Mouse (Mus musculus) retina, adult 2 months (tissue): ENCODE results near the gene Ms4a4b.
"Not testable (repeated sequence)": the region's sequence is repeated elsewhere in the genome, so short reads cannot be mapped to it uniquely, and the experiment has no call there.

Source experiments
- DNase-seq: peaks from one replicate; pipeline ENCODE4 v3.0.0-alpha.2; 2012; ENCODE audit warnings: low read depth, low spot score

The Ms4a4b gene

GRCm38 (mm10) chr19:11485746-11486145, 42.4 kb downstream of the Ms4a4b start, which contains the start of gene Gm8369:
Gm8369 (plus strand) TSS chr19:11485938.
- DNase-seq, result no peak

GRCm38 (mm10) chr19:11486599-11486998, 43.2 kb downstream of the Ms4a4b start:
- no peak for DNase-seq

- no peak for DNase-seq
Measured at GRCm38 (mm10) chr19:11491406-11492189, 48.2 kb downstream of the Ms4a4b start.

- DNase-seq, result no peak
Measured at GRCm38 (mm10) chr19:11492671-11493070, 49.3 kb downstream of the Ms4a4b start.

GRCm38 (mm10) chr19:11494519-11494918, 51.2 kb downstream of the Ms4a4b start:
- no peak for DNase-seq

GRCm38 (mm10) chr19:11496361-11496760, 53.0 kb downstream of the Ms4a4b start:
- DNase-seq, result no peak

- DNase-seq, result not testable (repeated sequence)
Measured at GRCm38 (mm10) chr19:11497300-11497699, 53.9 kb downstream of the Ms4a4b start.

GRCm38 (mm10) chr19:11500796-11501195, 57.4 kb downstream of the Ms4a4b start:
- no peak for DNase-seq

- DNase-seq, result no peak
Measured at GRCm38 (mm10) chr19:11501326-11501725, 58.0 kb downstream of the Ms4a4b start.

- no peak for DNase-seq
Measured at GRCm38 (mm10) chr19:11504857-11505256, 61.5 kb downstream of the Ms4a4b start.

GRCm38 (mm10) chr19:11513458-11513857, 70.1 kb downstream of the Ms4a4b start:
- DNase-seq, result no peak

GRCm38 (mm10) chr19:11516246-11516645, 72.9 kb downstream of the Ms4a4b start, which contains the start of gene Ms4a6b:
Ms4a6b (plus strand) TSS chr19:11516512.
- no peak for DNase-seq
